Mouse (Mus musculus): Measurements from ENCODE around the gene Irf3.

The Irf3 gene

GRCm38 (mm10) chr7:45033722-45034359 is 36.4 kb downstream of the Irf3 start:
- no peak for DNase-seq (ENCODE audit: low spot score)

GRCm38 (mm10) chr7:45035631-45036030 is 38.2 kb downstream of the Irf3 start:
- DNase-seq (ENCODE audit: low spot score) = no peak

- no peak for DNase-seq (ENCODE audit: low spot score)
Observed at GRCm38 (mm10) chr7:45036702-45037101, 39.3 kb downstream of the Irf3 start.

GRCm38 (mm10) chr7:45037720-45038361 is 40.4 kb downstream of the Irf3 start:
- no peak for DNase-seq (ENCODE audit: low spot score)

- DNase-seq (ENCODE audit: low spot score) = no peak
Observed at GRCm38 (mm10) chr7:45038411-45038810, 41.0 kb downstream of the Irf3 start.

- DNase-seq (ENCODE audit: low spot score) = no peak
Observed at GRCm38 (mm10) chr7:45040851-45041250, 43.4 kb downstream of the Irf3 start.

GRCm38 (mm10) chr7:45043307-45043706 is 45.9 kb downstream of the Irf3 start:
- no peak for DNase-seq (ENCODE audit: low spot score)

- DNase-seq (ENCODE audit: low spot score) = no peak
Observed at GRCm38 (mm10) chr7:45045741-45046140, 48.3 kb downstream of the Irf3 start.

- DNase-seq (ENCODE audit: low spot score) = no peak
Observed at GRCm38 (mm10) chr7:45046853-45047350, 49.5 kb downstream of the Irf3 start.

GRCm38 (mm10) chr7:45047491-45047890 is 50.0 kb downstream of the Irf3 start:
- no peak for DNase-seq (ENCODE audit: low spot score)

GRCm38 (mm10) chr7:45048001-45048890 is 50.8 kb downstream of the Irf3 start:
- no peak for DNase-seq (ENCODE audit: low spot score)

GRCm38 (mm10) chr7:45048923-45049657 is 51.6 kb downstream of the Irf3 start:
- no peak for DNase-seq (ENCODE audit: low spot score)

GRCm38 (mm10) chr7:45050945-45051600 is 53.6 kb downstream of the Irf3 start:
- peak; percentile 60 for DNase-seq (ENCODE audit: low spot score)

GRCm38 (mm10) chr7:45051601-45051974 is 54.1 kb downstream of the Irf3 start:
- no peak for DNase-seq (ENCODE audit: low spot score)
